Mouse (Mus musculus) erythroblast, embryonic 14.5 days (primary cell): ENCODE data around the gene 1190005I06Rik. TPM values are rescaled to one million over a fixed set of nuclear protein-coding genes. Genes with fewer than 3 reads are reported as not detected.
"Not testable (repeated sequence)": the region's sequence is repeated elsewhere in the genome, so short reads cannot be mapped to it uniquely, and the experiment has no call there.

ENCODE experiments used
- H3K27me3 ChIP-seq: 2 replicates; pipeline ENCODE4 v1.6.1; 2012; ENCODE audit warnings: inconsistent platforms; ENCODE audit not compliant: control insufficient read depth
- H3K36me3 ChIP-seq: 2 replicates; pipeline ENCODE4 v1.6.1; 2012; ENCODE audit warnings: mild to moderate bottlenecking, inconsistent platforms; ENCODE audit not compliant: control insufficient read depth
- H3K4me1 ChIP-seq: 2 replicates; pipeline ENCODE4 v1.6.1; 2012; ENCODE audit warnings: inconsistent platforms; ENCODE audit not compliant: control insufficient read depth
- H3K4me3 ChIP-seq: replicated peaks from 2 replicates; pipeline ENCODE3; 2012; ENCODE audit warnings: moderate library complexity, mild to moderate bottlenecking, inconsistent platforms
- H3K9me3 ChIP-seq: 2 replicates; pipeline ENCODE4 v1.6.1; 2012; ENCODE audit warnings: low read length, inconsistent platforms, mixed read lengths; ENCODE audit not compliant: control insufficient read depth
- GATA1 ChIP-seq: IDR thresholded peaks from 2 replicates; pipeline ENCODE4 v1.6.1; 2012; ENCODE audit warnings: low read length, inconsistent platforms, mixed read lengths
- TAL1 ChIP-seq: IDR thresholded peaks from 3 replicates; pipeline ENCODE4 v1.6.1; 2012; ENCODE audit warnings: low read length, inconsistent platforms, mixed read lengths
- polyA plus RNA-seq: library from polyadenylated mRNA; stranded (reverse); fragments of >175 nt; gene quantifications from 2 replicates; pipeline ENCODE4 v1.2.3, GENCODE M21; 2012

1190005I06Rik gene
- polyA plus RNA-seq, 1 experiment, result 0.20 TPM

DNA sequence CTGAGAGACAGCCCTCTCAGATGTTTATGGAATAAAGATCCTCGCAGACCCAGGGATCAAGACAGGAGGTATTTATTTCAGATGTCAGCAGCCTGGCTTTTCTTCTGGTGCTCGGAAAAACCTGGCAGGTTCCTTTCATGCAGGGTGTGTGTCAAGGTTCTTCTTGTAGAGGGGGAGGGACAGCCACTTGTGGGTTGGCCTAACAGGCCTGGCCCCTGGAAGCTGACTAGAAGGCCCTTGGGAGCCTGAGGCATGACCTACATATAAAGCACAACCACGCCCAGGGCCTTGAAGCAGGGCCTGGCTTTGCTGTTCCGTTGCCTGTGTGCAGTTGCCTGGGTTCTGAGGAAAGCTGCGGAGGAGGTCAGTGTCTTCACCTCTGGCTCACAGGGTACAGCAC is 37.7 kb upstream of the 1190005I06Rik start:
- no peak for TF ChIP-seq TAL1
- no peak for TF ChIP-seq GATA1
- Histone ChIP-seq H3K27me3 (peaks cover 3% of the 10 kb centered on the region; the same call in 1 of the 2 replicates), H3K36me3 (no peaks in the 10 kb centered on the region)

DNA sequence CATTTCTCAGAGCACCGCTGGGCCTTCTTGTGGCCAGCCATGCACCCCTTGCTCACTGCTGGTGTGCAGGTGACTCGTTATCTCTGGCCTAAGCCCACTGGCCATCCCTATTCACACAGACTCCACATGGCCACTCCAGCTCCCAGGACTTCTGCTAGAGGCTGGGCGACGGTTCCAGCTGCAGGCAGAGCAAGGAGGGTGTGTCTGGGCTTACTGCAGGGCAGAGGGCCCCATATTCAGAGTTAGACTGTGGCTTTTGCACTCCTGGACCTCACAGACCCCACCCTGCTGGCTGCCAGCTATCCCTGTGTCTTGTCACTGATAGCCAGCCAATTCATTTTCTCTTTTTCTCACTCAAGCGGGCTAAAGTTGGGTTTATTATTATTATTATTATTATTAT is 36.6 kb upstream of the 1190005I06Rik start:
- H3K36me3 ChIP-seq, result no peaks in the 10 kb centered on the region
- no peak for TF ChIP-seq TAL1
- H3K27me3 ChIP-seq, result peaks cover 5% of the 10 kb centered on the region; the same call in 1 of the 2 replicates
- H3K9me3 ChIP-seq, result no peaks in the 10 kb centered on the region
- H3K4me1 ChIP-seq, result peaks cover 21% of the 10 kb centered on the region
- H3K4me3 ChIP-seq, result no peak overlapping the region

More for the DNA sequence above, 37.7 kb upstream of the 1190005I06Rik start:
- H3K9me3 ChIP-seq, result no peaks in the 10 kb centered on the region
- no peak overlapping the region for H3K4me3 ChIP-seq
- peaks cover 12% of the 10 kb centered on the region for H3K4me1 ChIP-seq

DNA sequence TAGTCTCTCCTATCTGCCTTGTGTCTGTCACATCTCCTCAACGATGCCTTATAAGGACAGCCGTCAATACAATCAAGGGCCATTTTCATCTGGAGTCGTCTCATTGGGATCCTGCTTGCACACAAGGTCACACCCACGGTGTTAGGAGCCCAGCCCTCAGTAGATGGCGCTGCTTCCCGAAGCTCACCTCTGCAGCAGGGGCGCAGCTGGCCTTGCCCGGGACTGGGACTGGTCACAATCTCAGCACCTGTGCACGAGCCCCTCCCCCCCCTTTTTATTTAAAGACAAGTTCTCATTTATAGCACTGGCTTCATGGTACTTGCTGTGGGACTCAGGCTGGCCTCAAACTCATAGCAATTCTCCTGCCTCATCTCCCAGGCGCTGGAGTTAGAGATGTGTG is 36.2 kb upstream of the 1190005I06Rik start:
- TF ChIP-seq TAL1, result no peak
- TF ChIP-seq GATA1, result no peak
- Histone ChIP-seq H3K36me3 (no peaks in the 10 kb centered on the region), H3K9me3 (no peaks in the 10 kb centered on the region), H3K4me1 (peaks cover 21% of the 10 kb centered on the region), H3K27me3 (peaks cover 5% of the 10 kb centered on the region; the same call in 1 of the 2 replicates), H3K4me3 (no peak overlapping the region)

DNA sequence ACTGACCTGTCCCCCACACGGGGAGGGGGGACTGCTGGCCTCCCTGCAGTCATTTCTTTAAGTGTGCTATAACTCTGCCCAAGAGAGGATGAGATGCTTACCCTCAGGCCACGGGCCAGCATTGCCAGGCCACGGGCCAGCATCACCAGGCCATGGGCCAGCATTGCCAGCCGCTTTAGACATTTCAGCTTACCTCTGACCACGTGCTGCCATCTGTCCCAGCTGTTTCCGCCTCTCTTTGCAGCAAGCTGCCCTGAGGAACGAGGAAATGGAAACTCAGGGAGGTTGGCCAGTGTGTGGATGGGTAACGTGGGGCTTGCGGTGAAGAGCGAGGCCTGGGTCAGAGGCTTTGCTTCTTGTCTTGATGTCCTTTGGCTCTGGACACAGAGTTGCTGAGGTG is 33.7 kb upstream of the 1190005I06Rik start:
- H3K4me3 ChIP-seq, result no peak overlapping the region
- no peaks in the 10 kb centered on the region for H3K9me3 ChIP-seq
- H3K4me1 ChIP-seq, result peaks cover 21% of the 10 kb centered on the region
- peaks cover 3% of the 10 kb centered on the region for H3K36me3 ChIP-seq
- peaks cover 5% of the 10 kb centered on the region; the same call in 1 of the 2 replicates for H3K27me3 ChIP-seq
- no peak for TF ChIP-seq GATA1

DNA sequence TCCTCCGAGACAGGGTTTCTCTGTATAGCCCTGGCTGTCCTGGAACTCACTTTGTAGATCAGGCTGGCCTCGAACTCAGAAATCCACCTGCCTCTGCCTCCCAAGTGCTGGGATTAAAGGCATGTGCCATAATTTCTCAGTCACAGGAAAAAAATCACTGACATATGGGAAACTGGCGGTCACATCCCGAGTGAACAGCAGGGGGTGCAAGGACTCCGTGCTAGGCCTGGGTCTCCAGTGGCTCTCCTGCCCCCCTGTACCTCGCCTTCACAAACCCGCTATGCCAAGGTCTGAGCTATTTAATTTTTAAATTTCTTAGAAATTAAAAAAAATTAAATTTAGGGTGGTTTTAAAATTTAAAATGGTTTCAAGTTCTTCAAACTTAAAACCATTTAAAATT is 33.0 kb upstream of the 1190005I06Rik start:
- H3K9me3 ChIP-seq, H3K4me3 ChIP-seq, H3K36me3 ChIP-seq, H3K27me3 ChIP-seq: not testable (repeated sequence)
- H3K4me1 ChIP-seq, result peaks cover 21% of the 10 kb centered on the region

DNA sequence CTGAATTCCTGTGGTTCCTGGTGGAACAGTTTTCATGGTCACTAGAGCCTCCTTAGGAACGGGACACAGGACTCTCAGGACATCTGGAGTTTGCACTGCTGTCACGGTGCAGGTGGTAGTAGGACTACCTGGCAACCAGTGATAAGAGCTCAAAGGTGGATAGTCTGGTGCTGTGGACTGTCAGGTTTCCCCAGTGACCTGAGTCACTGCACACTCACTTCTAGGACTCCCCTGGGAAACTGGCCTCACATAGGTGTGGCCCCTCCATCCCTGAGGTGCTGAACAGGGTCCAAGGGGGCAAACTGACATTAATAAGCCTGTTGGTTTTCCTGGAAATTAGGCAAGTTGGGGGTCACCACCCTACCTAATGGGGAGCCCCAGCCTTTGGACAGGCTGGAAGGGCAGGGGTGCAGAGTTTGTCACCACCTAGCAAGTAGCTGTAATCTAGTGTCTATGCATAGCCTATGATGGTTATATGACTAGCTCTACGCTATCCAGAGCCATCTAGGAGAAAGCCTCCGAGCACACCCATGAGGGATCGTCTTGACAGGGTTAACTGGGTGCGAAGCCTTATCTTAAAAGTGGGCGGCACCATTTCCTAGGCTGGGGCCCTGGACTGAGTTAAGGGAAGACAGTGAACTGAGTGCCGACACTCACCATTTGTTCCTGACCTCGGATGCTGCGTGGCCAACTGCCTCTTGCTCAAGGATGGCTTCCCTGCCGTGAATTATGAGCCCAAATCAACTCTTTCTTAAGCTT is 32.4 kb upstream of the 1190005I06Rik start:
- H3K4me3 ChIP-seq, result no peak overlapping the region
- H3K27me3 ChIP-seq, result 0 out of 2 replicates have a peak, but pooled peaks cover 5% of the 10 kb centered on the region
- peaks cover 21% of the 10 kb centered on the region for H3K4me1 ChIP-seq
- TF ChIP-seq GATA1, result no peak
- TF ChIP-seq TAL1, result no peak
- peaks cover 15% of the 10 kb centered on the region for H3K36me3 ChIP-seq
- no peaks in the 10 kb centered on the region for H3K9me3 ChIP-seq

DNA sequence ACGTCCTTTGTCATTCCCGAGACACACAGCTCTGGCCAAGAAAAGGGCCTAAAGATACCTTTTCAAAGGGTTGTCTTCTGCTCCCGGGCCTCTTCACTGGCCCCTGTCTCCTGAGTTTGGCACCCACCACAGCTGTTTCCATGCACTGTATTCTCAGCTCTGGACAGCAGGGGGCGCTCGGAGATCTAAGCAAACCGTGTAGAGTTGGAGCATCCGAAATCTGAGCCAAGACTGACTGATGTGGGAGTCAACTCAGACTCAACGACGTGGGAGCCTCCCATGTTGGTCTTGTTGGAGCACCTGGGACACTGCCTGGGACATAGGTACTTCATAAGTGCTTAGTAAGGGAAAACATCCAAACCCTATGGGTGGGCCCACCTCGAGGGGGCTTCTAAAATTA is 31.0 kb upstream of the 1190005I06Rik start:
- Histone ChIP-seq H3K9me3 (no peaks in the 10 kb centered on the region), H3K27me3 (0 out of 2 replicates have a peak, but pooled peaks cover 5% of the 10 kb centered on the region), H3K36me3 (peaks cover 25% of the 10 kb centered on the region), H3K4me1 (peaks cover 14% of the 10 kb centered on the region), H3K4me3 (no peak overlapping the region)
- TF ChIP-seq TAL1 (no peak), GATA1 (no peak)

DNA sequence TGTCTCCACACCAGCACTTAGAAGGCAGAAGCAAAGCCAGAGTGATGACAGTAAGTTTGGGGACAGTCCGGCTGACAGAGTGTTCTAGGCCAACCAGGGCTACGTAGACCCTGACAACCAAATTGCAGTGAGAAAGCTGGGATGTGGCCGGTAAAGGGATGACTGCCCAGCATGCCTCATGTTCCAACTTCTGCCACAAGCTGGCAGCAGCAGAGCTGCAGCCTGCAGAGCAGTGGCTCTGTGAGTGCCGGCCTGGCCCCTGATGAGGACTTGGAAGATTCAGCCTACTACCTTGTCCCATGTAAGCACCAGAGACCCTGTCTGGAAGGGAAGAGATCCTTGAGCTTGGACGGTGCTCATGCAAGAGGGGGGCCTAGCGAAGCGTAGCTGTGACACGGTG is 28.3 kb upstream of the 1190005I06Rik start:
- TF ChIP-seq TAL1 (no peak), GATA1 (no peak)
- Histone ChIP-seq H3K27me3 (0 out of 2 replicates have a peak, but pooled peaks cover 3% of the 10 kb centered on the region), H3K4me3 (no peak overlapping the region), H3K4me1 (peaks cover 25% of the 10 kb centered on the region), H3K9me3 (no peaks in the 10 kb centered on the region), H3K36me3 (peaks cover 52% of the 10 kb centered on the region)

DNA sequence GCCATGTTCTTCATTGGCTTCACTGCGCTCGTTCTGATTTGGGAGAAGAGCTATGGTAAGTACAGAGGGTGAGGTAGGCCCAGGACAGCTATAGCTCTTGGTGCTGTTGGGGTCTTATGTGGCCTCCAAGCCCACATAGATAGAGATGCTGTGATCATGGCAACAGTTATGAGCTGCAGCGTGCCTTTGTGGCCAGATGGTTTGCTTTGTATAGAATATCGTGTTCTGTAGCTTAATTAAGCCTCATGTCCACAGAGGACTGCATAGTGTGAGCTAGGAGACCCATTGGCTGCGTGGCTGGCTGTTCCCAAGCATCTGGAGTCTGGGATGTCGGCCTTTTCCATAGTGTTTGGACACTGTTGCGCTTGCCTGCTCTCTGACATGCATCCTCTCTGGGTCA is 25.9 kb upstream of the 1190005I06Rik start:
- Histone ChIP-seq H3K4me1 (peaks cover 29% of the 10 kb centered on the region), H3K36me3 (peaks cover 66% of the 10 kb centered on the region), H3K9me3 (no peaks in the 10 kb centered on the region), H3K4me3 (no peak overlapping the region), H3K27me3 (no peaks in the 10 kb centered on the region)
- no peak for TF ChIP-seq GATA1
- no peak for TF ChIP-seq TAL1
